Mouse (Mus musculus) CD4-positive naive resting alpha-beta T cell, adult 76 days (primary cell): Measurements from ENCODE around the gene Vmn1r184. TPM values are rescaled to one million over a fixed set of nuclear protein-coding genes. Genes with fewer than 3 reads are reported as not detected.

ENCODE experiments used
- total RNA-seq: library from RNA; stranded (reverse); gene quantifications from one replicate; pipeline ENCODE4 v1.2.4, GENCODE M21; 2023

The Vmn1r184 gene
- total RNA-seq: not detected

DNA sequence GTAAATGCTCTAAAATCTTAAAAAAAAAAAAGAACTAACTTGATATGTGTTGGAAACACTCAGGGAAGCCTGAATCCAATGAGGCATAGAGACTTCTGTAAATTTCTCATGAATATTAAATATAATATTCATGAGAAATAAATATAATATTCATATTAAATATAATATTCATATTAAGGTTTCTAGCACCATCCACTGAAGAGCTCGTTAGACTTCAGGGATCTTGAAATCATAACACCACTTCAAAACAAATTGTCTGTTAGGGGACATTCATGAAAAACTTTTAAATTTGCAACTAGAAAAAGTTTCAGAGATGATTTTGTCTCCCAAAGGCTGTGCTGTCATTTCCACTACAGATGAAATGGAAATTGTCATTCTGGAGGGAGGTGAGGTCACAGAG is at the start of gene Vmn1r184:
Gene Vmn1r184 (plus strand): TSS at position 301 of the 400 bp plus-strand sequence.

DNA sequence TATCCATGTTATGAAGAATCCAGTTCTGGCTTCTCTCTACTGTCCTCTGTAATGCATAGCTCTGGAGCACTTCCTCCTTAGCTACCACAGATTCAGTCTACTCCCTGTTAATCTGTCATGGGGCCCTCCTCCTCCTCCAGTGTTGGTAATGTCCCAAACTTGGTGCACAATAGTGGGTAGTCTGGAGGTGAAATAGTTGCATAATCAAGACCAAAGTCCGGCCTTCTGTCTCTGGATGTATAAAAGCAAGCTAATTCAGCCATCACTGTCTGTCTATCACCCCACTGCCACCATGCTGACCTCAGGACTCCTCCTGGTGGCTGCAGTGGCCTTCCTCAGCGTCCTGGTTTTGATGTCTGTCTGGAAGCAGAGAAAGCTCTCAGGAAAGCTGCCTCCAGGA is 46.8 kb downstream of the Vmn1r184 start, which contains the start of gene Cyp2a4:
Gene Cyp2a4 (plus strand): TSS at position 244 of the 400 bp plus-strand sequence.

Other genes starting within 250 kb of the Vmn1r184 start
- not detected for gene Cyp2b13, start 198.8 kb upstream of the Vmn1r184 start, total RNA-seq
- gene Cyp2b9, start 86.9 kb upstream of the Vmn1r184 start, total RNA-seq: not detected
- not detected for gene Cyp2a4, start 46.8 kb downstream of the Vmn1r184 start, total RNA-seq
- gene Nlrp9c, start 143.4 kb downstream of the Vmn1r184 start, total RNA-seq: not detected
- gene Nlrp4a, start 174.8 kb downstream of the Vmn1r184 start, total RNA-seq: not detected